Mouse (Mus musculus): ENCODE measurements around the gene Atpaf2. TPM values are rescaled to one million over a fixed set of nuclear protein-coding genes. Genes with fewer than 3 reads are reported as not detected.

Gene Atpaf2
- 7.8 TPM for polyA plus RNA-seq (2014; fragmentation: Illumina TruSeq; extraction: RNeasy Lipid Tissue Mini Kit (QIAGEN cat#74804); ENCODE audit: low read depth, low replicate concordance)

GRCm38 (mm10) chr11:60417717-60418472, at the start of gene Atpaf2:
TSS of gene Atpaf2 (minus strand) at chr11:60418457.

GRCm38 (mm10) chr11:60454080-60454744, 36.0 kb upstream of the Atpaf2 start, which contains the start of gene Drg2:
TSS of gene Drg2 (plus strand) at chr11:60454591.

GRCm38 (mm10) chr11:60416963-60417716, 1.1 kb downstream of the Atpaf2 start, which contains the start of gene Gid4:
TSS of gene Gid4 (plus strand) at chr11:60417145.

GRCm38 (mm10) chr11:60352559-60353411, 65.5 kb downstream of the Atpaf2 start, which contains the start of the genes Tom1l2 and Drc3:
TSS of gene Tom1l2 (minus strand) at chr11:60352905.
TSS of gene Drc3 (plus strand) at chr11:60353329.

Other genes starting within 250 kb of the Atpaf2 start
- gene Srebf1, start 195.9 kb downstream of the Atpaf2 start, polyA plus RNA-seq (2014; fragmentation: Illumina TruSeq; extraction: RNeasy Lipid Tissue Mini Kit (QIAGEN cat#74804); ENCODE audit: low read depth, low replicate concordance), result 8.4 TPM
- 3.8 TPM for gene Tom1l2, start 65.6 kb downstream of the Atpaf2 start, polyA plus RNA-seq (2014; fragmentation: Illumina TruSeq; extraction: RNeasy Lipid Tissue Mini Kit (QIAGEN cat#74804); ENCODE audit: low read depth, low replicate concordance)
- 0.26 TPM for gene Drc3, start 65.1 kb downstream of the Atpaf2 start, polyA plus RNA-seq (2014; fragmentation: Illumina TruSeq; extraction: RNeasy Lipid Tissue Mini Kit (QIAGEN cat#74804); ENCODE audit: low read depth, low replicate concordance)
- 21.7 TPM for gene Gid4, start 1.3 kb downstream of the Atpaf2 start, polyA plus RNA-seq (2014; fragmentation: Illumina TruSeq; extraction: RNeasy Lipid Tissue Mini Kit (QIAGEN cat#74804); ENCODE audit: low read depth, low replicate concordance)
- gene Drg2, start 36.1 kb upstream of the Atpaf2 start, polyA plus RNA-seq (2014; fragmentation: Illumina TruSeq; extraction: RNeasy Lipid Tissue Mini Kit (QIAGEN cat#74804); ENCODE audit: low read depth, low replicate concordance), result 17.3 TPM
- not detected for gene Myo15, start 50.9 kb upstream of the Atpaf2 start, polyA plus RNA-seq (2014; fragmentation: Illumina TruSeq; extraction: RNeasy Lipid Tissue Mini Kit (QIAGEN cat#74804); ENCODE audit: low read depth, low replicate concordance)
- gene Alkbh5, start 117.9 kb upstream of the Atpaf2 start, polyA plus RNA-seq (2014; fragmentation: Illumina TruSeq; extraction: RNeasy Lipid Tissue Mini Kit (QIAGEN cat#74804); ENCODE audit: low read depth, low replicate concordance), result 32.7 TPM